Mouse (Mus musculus): ENCODE measurements around the gene Dhtkd1. TPM values are rescaled to one million over a fixed set of nuclear protein-coding genes. Genes with fewer than 3 reads are reported as not detected.

Gene Dhtkd1
- polyA plus RNA-seq, 1 experiment = 27.0 TPM

DNA sequence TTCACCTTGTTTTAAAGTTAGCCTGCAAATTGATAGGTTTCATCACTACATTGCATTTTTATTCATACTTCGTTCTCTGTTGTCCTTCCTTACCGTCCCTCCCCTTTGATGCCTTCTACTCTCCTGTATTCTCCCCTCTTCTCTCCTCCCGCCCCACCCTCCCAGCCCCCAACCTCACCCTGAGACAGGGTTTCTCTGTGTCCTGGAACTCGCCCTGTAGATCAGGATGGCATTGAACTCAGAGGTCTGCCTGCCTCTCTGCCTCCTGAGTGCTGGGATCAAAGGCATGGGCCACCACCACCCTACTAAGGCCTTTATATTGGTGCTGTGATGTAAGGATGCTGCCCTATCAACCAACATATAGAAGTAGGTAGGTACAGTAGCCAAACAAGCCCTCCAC lies 479 bp upstream of the Dhtkd1 start:
- no peaks in the 10 kb centered on the region for H3K4me1 ChIP-seq (ENCODE audit: control insufficient read depth, insufficient read depth, low read length)
- TF ChIP-seq POLR2A (IDR thresholded peaks at IDR 0.05; ENCODE audit: low read depth, low read length) = no peak
- no peak for TF ChIP-seq CTCF (conservative IDR thresholded peaks at IDR 0.05; ENCODE audit: insufficient read depth, insufficient read length, low read depth, low read length)
- no peak overlapping the region for H3K27ac ChIP-seq (ENCODE audit: insufficient read depth, low read depth, low read length)
- no peak overlapping the region for H3K4me3 ChIP-seq (ENCODE audit: insufficient read depth, low read depth, low read length)
- DNase-seq = no peak
- H3K36me3 ChIP-seq (ENCODE audit: control insufficient read depth, insufficient read depth, low read length) = no peaks in the 10 kb centered on the region
- H3K27me3 ChIP-seq (replicated peaks; ENCODE audit: control insufficient read depth, insufficient read depth, low read length) = no peaks in the 10 kb centered on the region
- 43% methylated on average over 4 of the region's 4 CpGs for WGBS

GRCm38 (mm10) chr2:5941861-5942415 lies 654 bp downstream of the Dhtkd1 start:
- peak; percentile 37 for DNase-seq
- WGBS = 59% methylated on average over 11 of the region's 11 CpGs
- Histone ChIP-seq H3K36me3 (ENCODE audit: control insufficient read depth, insufficient read depth, low read length) (no peaks in the 10 kb centered on the region), H3K4me3 (ENCODE audit: insufficient read depth, low read depth, low read length) (peak overlapping the region; percentile 83), H3K27me3 (replicated peaks; ENCODE audit: control insufficient read depth, insufficient read depth, low read length) (no peaks in the 10 kb centered on the region), H3K27ac (ENCODE audit: insufficient read depth, low read depth, low read length) (peak overlapping the region; percentile 77), H3K4me1 (ENCODE audit: control insufficient read depth, insufficient read depth, low read length) (no peaks in the 10 kb centered on the region)
- no peak for TF ChIP-seq CTCF (conservative IDR thresholded peaks at IDR 0.05; ENCODE audit: insufficient read depth, insufficient read length, low read depth, low read length)
- no peak for TF ChIP-seq POLR2A (IDR thresholded peaks at IDR 0.05; ENCODE audit: low read depth, low read length)

DNA sequence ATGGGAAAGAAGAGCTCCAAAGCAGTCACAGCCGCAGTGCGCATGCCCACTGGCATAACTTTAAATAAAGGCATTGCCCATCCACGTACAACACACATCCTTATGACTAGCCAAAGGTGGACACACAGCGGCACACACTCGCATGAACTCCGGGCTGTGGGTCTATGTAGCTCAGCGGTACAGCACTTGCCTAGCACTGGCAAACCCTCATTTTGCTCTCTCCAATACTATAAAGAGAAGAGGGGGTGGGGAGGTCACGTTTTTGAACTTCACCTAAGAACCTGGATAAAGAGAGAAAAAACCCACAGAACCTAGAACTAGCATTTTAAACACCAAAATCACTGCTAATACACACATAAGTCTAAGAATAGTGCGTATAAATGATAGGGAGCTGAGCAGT lies 1.7 kb downstream of the Dhtkd1 start:
- H3K27me3 ChIP-seq (replicated peaks; ENCODE audit: control insufficient read depth, insufficient read depth, low read length) = no peaks in the 10 kb centered on the region
- H3K4me3 ChIP-seq (ENCODE audit: insufficient read depth, low read depth, low read length) = no peak overlapping the region
- no peak for TF ChIP-seq POLR2A (IDR thresholded peaks at IDR 0.05; ENCODE audit: low read depth, low read length)
- TF ChIP-seq CTCF (conservative IDR thresholded peaks at IDR 0.05; ENCODE audit: insufficient read depth, insufficient read length, low read depth, low read length) = no peak
- no peaks in the 10 kb centered on the region for H3K36me3 ChIP-seq (ENCODE audit: control insufficient read depth, insufficient read depth, low read length)
- H3K27ac ChIP-seq (ENCODE audit: insufficient read depth, low read depth, low read length) = no peak overlapping the region
- H3K4me1 ChIP-seq (ENCODE audit: control insufficient read depth, insufficient read depth, low read length) = 0 out of 2 replicates have a peak, but pooled peaks cover 2% of the 10 kb centered on the region
- 94% methylated on average over 9 of the region's 9 CpGs for WGBS
- DNase-seq = no peak

DNA sequence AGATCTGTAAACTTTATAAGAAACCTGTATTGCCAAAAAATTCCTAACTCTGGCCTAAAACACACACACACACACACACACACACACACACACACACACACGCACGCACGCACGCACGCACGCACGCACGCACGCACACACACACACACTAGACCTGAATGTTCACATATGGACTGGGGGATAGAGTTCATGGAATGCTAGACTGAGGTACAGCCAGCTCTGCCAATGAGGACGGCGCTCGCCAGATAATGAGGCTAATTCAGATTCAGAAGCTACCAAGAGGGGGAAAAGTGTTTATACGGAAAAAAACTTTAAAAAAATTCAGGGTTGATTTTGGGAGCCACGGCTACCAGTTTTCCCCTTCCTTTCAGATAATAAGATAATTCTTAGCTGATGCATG lies 2.7 kb downstream of the Dhtkd1 start:
- no peak overlapping the region for H3K27ac ChIP-seq (ENCODE audit: insufficient read depth, low read depth, low read length)
- no peak for TF ChIP-seq CTCF (conservative IDR thresholded peaks at IDR 0.05; ENCODE audit: insufficient read depth, insufficient read length, low read depth, low read length)
- TF ChIP-seq POLR2A (IDR thresholded peaks at IDR 0.05; ENCODE audit: low read depth, low read length) = no peak
- no peaks in the 10 kb centered on the region for H3K36me3 ChIP-seq (ENCODE audit: control insufficient read depth, insufficient read depth, low read length)
- H3K4me1 ChIP-seq (ENCODE audit: control insufficient read depth, insufficient read depth, low read length) = 0 out of 2 replicates have a peak, but pooled peaks cover 2% of the 10 kb centered on the region
- no peaks in the 10 kb centered on the region for H3K27me3 ChIP-seq (replicated peaks; ENCODE audit: control insufficient read depth, insufficient read depth, low read length)
- DNase-seq = no peak
- WGBS = 91% methylated on average over 14 of the region's 14 CpGs
- no peak overlapping the region for H3K4me3 ChIP-seq (ENCODE audit: insufficient read depth, low read depth, low read length)

- no peak overlapping the region for H3K27ac ChIP-seq (ENCODE audit: insufficient read depth, low read depth, low read length)
- no peak overlapping the region for H3K4me3 ChIP-seq (ENCODE audit: insufficient read depth, low read depth, low read length)
- DNase-seq = no peak
- TF ChIP-seq POLR2A (IDR thresholded peaks at IDR 0.05; ENCODE audit: low read depth, low read length) (no peak), CTCF (conservative IDR thresholded peaks at IDR 0.05; ENCODE audit: insufficient read depth, insufficient read length, low read depth, low read length) (no peak)
- 92% methylated on average over 3 of the region's 3 CpGs for WGBS
- H3K4me1 ChIP-seq (ENCODE audit: control insufficient read depth, insufficient read depth, low read length) = 0 out of 2 replicates have a peak, but pooled peaks cover 2% of the 10 kb centered on the region
- H3K36me3 ChIP-seq (ENCODE audit: control insufficient read depth, insufficient read depth, low read length) = no peaks in the 10 kb centered on the region
- H3K27me3 ChIP-seq (replicated peaks; ENCODE audit: control insufficient read depth, insufficient read depth, low read length) = no peaks in the 10 kb centered on the region
These were observed 3.3 kb downstream of the Dhtkd1 start for GRCm38 (mm10) chr2:5939319-5939718.

- whole genome bisulfite sequencing = 58% methylated on average over 4 of the region's 4 CpGs
- peak; percentile 62 for DNase-seq
- H3K36me3 ChIP-seq (ENCODE audit: control insufficient read depth, insufficient read depth, low read length) = no peaks in the 10 kb centered on the region
- no peaks in the 10 kb centered on the region for H3K27me3 ChIP-seq (replicated peaks; ENCODE audit: control insufficient read depth, insufficient read depth, low read length)
- H3K4me3 ChIP-seq (ENCODE audit: insufficient read depth, low read depth, low read length) = no peak overlapping the region
- 0 out of 2 replicates have a peak overlapping the region, but pooled peaks have one; percentile 1 for H3K27ac ChIP-seq (ENCODE audit: insufficient read depth, low read depth, low read length)
- no peak for TF ChIP-seq CTCF (conservative IDR thresholded peaks at IDR 0.05; ENCODE audit: insufficient read depth, insufficient read length, low read depth, low read length)
- no peak for TF ChIP-seq POLR2A (IDR thresholded peaks at IDR 0.05; ENCODE audit: low read depth, low read length)
- H3K4me1 ChIP-seq (ENCODE audit: control insufficient read depth, insufficient read depth, low read length) = 0 out of 2 replicates have a peak, but pooled peaks cover 2% of the 10 kb centered on the region
These were observed 6.0 kb downstream of the Dhtkd1 start for GRCm38 (mm10) chr2:5936550-5936949.

GRCm38 (mm10) chr2:5936068-5936467 lies 6.5 kb downstream of the Dhtkd1 start:
- Histone ChIP-seq H3K27ac (ENCODE audit: insufficient read depth, low read depth, low read length) (no peak overlapping the region), H3K27me3 (replicated peaks; ENCODE audit: control insufficient read depth, insufficient read depth, low read length) (no peaks in the 10 kb centered on the region), H3K4me3 (ENCODE audit: insufficient read depth, low read depth, low read length) (no peak overlapping the region), H3K36me3 (ENCODE audit: control insufficient read depth, insufficient read depth, low read length) (no peaks in the 10 kb centered on the region), H3K4me1 (ENCODE audit: control insufficient read depth, insufficient read depth, low read length) (0 out of 2 replicates have a peak, but pooled peaks cover 2% of the 10 kb centered on the region)
- WGBS = 48% methylated on average over 6 of the region's 6 CpGs
- TF ChIP-seq POLR2A (IDR thresholded peaks at IDR 0.05; ENCODE audit: low read depth, low read length) (no peak), CTCF (conservative IDR thresholded peaks at IDR 0.05; ENCODE audit: insufficient read depth, insufficient read length, low read depth, low read length) (no peak)
- DNase-seq = no peak

All from kidney, adult 2 months (tissue).